Mouse (Mus musculus) urinary bladder, postnatal 4 days (tissue): ENCODE measurements around the gene Gal3st2.
"Not testable (repeated sequence)": the region's sequence is repeated elsewhere in the genome, so short reads cannot be mapped to it uniquely, and the experiment has no call there.

Source experiments
- DNase-seq, 2 experiments: peaks; one replicate each; pipeline ENCODE4 v3.0.0; 2021 to 2022; ENCODE audit warnings: low spot score in 2 of 2

Gal3st2 gene

GRCm38 (mm10) chr1:93859619-93860018 lies 1.5 kb upstream of the Gal3st2 start:
- DNase-seq, result no peak

- DNase-seq, result not testable (repeated sequence)
Measured at GRCm38 (mm10) chr1:93871594-93872105, 10.5 kb downstream of the Gal3st2 start.

GRCm38 (mm10) chr1:93874405-93874804 lies 13.3 kb downstream of the Gal3st2 start:
- not testable (repeated sequence) for DNase-seq

GRCm38 (mm10) chr1:93881778-93882177 lies 20.7 kb downstream of the Gal3st2 start:
- DNase-seq, result not testable (repeated sequence)

- not testable (repeated sequence) for DNase-seq
Measured at GRCm38 (mm10) chr1:93890936-93891335, 29.8 kb downstream of the Gal3st2 start.

GRCm38 (mm10) chr1:93897395-93897794 lies 36.3 kb downstream of the Gal3st2 start:
- DNase-seq, result not testable (repeated sequence)

GRCm38 (mm10) chr1:93901291-93901690 lies 40.2 kb downstream of the Gal3st2 start:
- not testable (repeated sequence) for DNase-seq

GRCm38 (mm10) chr1:93906690-93907089 lies 45.6 kb downstream of the Gal3st2 start:
- not testable (repeated sequence) for DNase-seq

GRCm38 (mm10) chr1:93908977-93909586 lies 48.0 kb downstream of the Gal3st2 start:
- DNase-seq, result not testable (repeated sequence)

GRCm38 (mm10) chr1:93911877-93912276 lies 50.8 kb downstream of the Gal3st2 start:
- DNase-seq, result not testable (repeated sequence)

- not testable (repeated sequence) for DNase-seq
Measured at GRCm38 (mm10) chr1:93917160-93917559, 56.1 kb downstream of the Gal3st2 start.

- not testable (repeated sequence) for DNase-seq
Measured at GRCm38 (mm10) chr1:93918011-93918410, 56.9 kb downstream of the Gal3st2 start, which contains the start of gene Gal3st2b. Gal3st2b (plus strand) TSS chr1:93918311.

- not testable (repeated sequence) for DNase-seq
Measured at GRCm38 (mm10) chr1:93918775-93919174, 57.7 kb downstream of the Gal3st2 start.

GRCm38 (mm10) chr1:93919321-93919720 lies 58.2 kb downstream of the Gal3st2 start:
- not testable (repeated sequence) for DNase-seq

GRCm38 (mm10) chr1:93922609-93923008 lies 61.5 kb downstream of the Gal3st2 start:
- not testable (repeated sequence) for DNase-seq

GRCm38 (mm10) chr1:93923098-93923497 lies 62.0 kb downstream of the Gal3st2 start:
- not testable (repeated sequence) for DNase-seq
